Mouse (Mus musculus) ES-E14 (cell line): ENCODE data around the gene Hspa14. TPM values are rescaled to one million over a fixed set of nuclear protein-coding genes. Genes with fewer than 3 reads are reported as not detected.

ENCODE experiments used
- DNase-seq: peaks from one replicate; pipeline ENCODE4 v3.0.0-alpha.2; 2013; ENCODE audit warnings: low read depth, low spot score
- H3K27ac ChIP-seq: 2 replicates; pipeline ENCODE4 v1.5.1; 2012; ENCODE audit warnings: low read depth, mild to moderate bottlenecking, low read length, moderate library complexity, mixed read lengths; ENCODE audit not compliant: poor library complexity, insufficient read depth, severe bottlenecking
- H3K36me3 ChIP-seq: 2 replicates; pipeline ENCODE4 v1.6.1; 2012; ENCODE audit warnings: mild to moderate bottlenecking, low read length, moderate library complexity, mixed read lengths; ENCODE audit not compliant: control insufficient read depth, poor library complexity, insufficient read depth, severe bottlenecking
- H3K4me1 ChIP-seq, 2 experiments: fragments of 150-350 bp in 1 of 2; sonication (generic) in 1 of 2; 2 replicates each; pipeline ENCODE4 v1.6.1; 2012; ENCODE audit warnings: low read length in 2 of 2, mild to moderate bottlenecking in 1 of 2, mixed read lengths in 1 of 2; ENCODE audit not compliant: control insufficient read depth in 2 of 2, insufficient read depth in 2 of 2, poor library complexity in 1 of 2
- H3K4me3 ChIP-seq, 2 experiments: fragments of 150-350 bp in 1 of 2; sonication (generic) in 1 of 2; 2 replicates each; pipeline ENCODE4 v1.5.1; 2012; ENCODE audit warnings: low read length in 2 of 2, low read depth in 1 of 2, mild to moderate bottlenecking in 1 of 2, mixed read lengths in 1 of 2; ENCODE audit not compliant: insufficient read depth in 1 of 2, poor library complexity in 1 of 2, severe bottlenecking in 1 of 2
- H3K9ac ChIP-seq: 2 replicates; pipeline ENCODE4 v1.6.1; 2012; ENCODE audit warnings: low read depth, mild to moderate bottlenecking, low read length, mixed read lengths; ENCODE audit not compliant: poor library complexity, insufficient read depth, severe bottlenecking
- H3K9me3 ChIP-seq: fragments of 150-350 bp; sonication (generic); 2 replicates; pipeline ENCODE4 v1.6.1; 2012; ENCODE audit warnings: low read depth, mild to moderate bottlenecking, low read length; ENCODE audit not compliant: control insufficient read depth, insufficient read depth
- CHD2 ChIP-seq: IDR thresholded peaks from 2 replicates; pipeline ENCODE4 v1.6.1; 2014; ENCODE audit warnings: mild to moderate bottlenecking, low read depth, low read length, inconsistent platforms
- HCFC1 ChIP-seq: IDR thresholded peaks from 2 replicates; pipeline ENCODE4 v1.6.1; 2012; ENCODE audit warnings: low read length, inconsistent platforms, borderline replicate concordance; ENCODE audit not compliant: insufficient read depth
- MAFK ChIP-seq: IDR thresholded peaks from 2 replicates; pipeline ENCODE4 v1.6.1; 2014; ENCODE audit warnings: mild to moderate bottlenecking, low read depth, low read length, inconsistent platforms; ENCODE audit not compliant: insufficient read depth
- ZC3H11A ChIP-seq: IDR thresholded peaks from 2 replicates; pipeline ENCODE4 v1.6.1; 2012; ENCODE audit warnings: low read depth, mild to moderate bottlenecking, inconsistent platforms, low read length, borderline replicate concordance
- ZNF384 ChIP-seq: IDR thresholded peaks from 2 replicates; pipeline ENCODE4 v1.6.1; 2012; ENCODE audit warnings: low read depth, low read length, inconsistent platforms
- in situ Hi-C, 2 experiments: fragments of 600-800 bp; cut with MboI; formaldehyde crosslinking; loops; one replicate each; pipeline ENCODE4 v1.15.1; 2025; ENCODE audit warnings: low sequenced_read_pairs in 2 of 2, inconsistent platforms in 1 of 2; ENCODE audit not compliant: unreplicated experiment in 2 of 2
- total RNA-seq: library from RNA; depleted of rRNA; stranded (reverse); fragments of 300-350 nt; gene quantifications from 2 replicates; pipeline ENCODE4 v1.2.3, GENCODE M21; 2012; rRNA removed

The Hspa14 gene
- total RNA-seq, result 114 and 149 TPM in 2 replicates

DNA sequence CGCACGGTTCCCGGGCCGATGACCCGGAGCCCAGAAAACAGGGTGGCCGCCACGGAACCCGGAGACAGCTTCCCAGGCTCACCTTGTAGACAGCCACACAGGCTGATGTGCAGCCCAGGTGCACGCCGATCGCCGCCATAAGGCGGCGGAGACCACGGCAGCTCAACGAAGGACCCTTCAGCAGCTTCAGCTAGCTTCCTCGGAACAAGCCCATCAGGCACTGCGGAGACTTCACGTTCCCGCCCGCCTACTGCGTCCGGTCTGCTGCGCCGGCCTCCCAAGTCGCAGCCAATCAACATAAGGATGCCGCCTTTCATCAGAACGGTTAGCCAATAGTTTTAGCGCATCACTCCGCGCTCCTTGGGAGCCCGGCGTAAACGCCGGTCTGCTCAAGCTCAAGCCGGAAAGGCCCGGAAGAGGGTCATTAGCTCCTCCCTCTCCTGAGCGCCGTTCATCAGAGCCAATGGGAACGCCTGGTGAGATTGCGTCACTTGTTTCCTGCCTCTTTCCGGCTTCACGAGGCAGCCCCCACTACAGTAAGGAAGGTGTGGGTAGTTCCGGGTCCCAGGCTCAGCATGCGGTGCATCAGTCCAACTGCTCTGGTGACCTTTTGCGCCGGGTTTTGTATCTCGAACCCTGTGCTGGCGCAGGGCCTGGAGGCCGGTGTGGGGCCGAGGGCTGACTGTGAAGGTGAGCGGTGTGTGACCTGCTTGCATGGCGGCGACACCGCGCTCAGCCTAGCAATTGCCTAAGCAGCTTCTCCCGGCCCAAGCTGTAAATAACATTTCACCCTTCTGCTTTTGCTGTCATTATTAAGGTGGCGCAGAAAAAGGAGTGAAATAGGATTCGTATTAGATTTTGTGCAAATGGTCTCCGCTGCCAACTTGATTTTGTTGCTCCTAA lies at the start of gene Hspa14, which contains the start of the genes Gm45902 and Cdnf:
Gene Hspa14, minus strand, starts transcription at position 263 of the 903 bp plus-strand sequence.
Gene Gm45902, minus strand, starts transcription at position 239 of the 903 bp plus-strand sequence.
Gene Cdnf, plus strand, starts transcription at position 479 of the 903 bp plus-strand sequence.
- Histone ChIP-seq H3K27ac (peak within 1 kb of the TSS; percentile 62), H3K4me1 (peaks cover 2 to 4% of the 10 kb centered on the region in 2 experiments; a peak in 1 of 4 replicates), H3K9me3 (no peaks in the 10 kb centered on the region), H3K36me3 (peaks cover 18% of the 10 kb centered on the region), H3K4me3 (peak within 1 kb of the TSS; percentile 85 to 96), H3K9ac (peak within 1 kb of the TSS; percentile 90)
- TF ChIP-seq MAFK (no peak), HCFC1 (0 out of 2 replicates have a peak, but pooled peaks have one; percentile 12), CHD2 (peak; percentile 75; the same call in 1 of the 2 replicates), ZNF384 (no peak), ZC3H11A (no peak)
- peak; percentile 97 for DNase-seq
- in situ Hi-C loops, result no loop called here

DNA sequence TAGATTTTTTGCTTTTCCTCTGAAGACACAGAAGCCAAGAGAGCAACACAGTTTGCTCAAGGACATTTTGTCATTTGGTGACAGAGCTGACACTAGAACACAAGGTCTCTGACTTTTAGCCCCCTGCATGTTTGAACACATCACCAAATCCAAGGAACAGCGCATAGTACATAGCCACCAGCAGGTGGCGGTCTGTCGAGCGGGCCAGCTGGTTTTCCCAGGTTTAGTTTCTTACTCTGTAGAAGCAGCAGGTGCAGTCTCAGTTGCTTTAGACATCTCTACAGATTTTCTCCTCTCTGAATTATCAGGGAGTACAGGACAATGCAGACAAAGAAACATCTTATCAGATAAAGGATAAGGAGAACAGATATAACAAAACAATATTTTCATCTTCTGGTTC lies 34.0 kb upstream of the Hspa14 start:
- in situ Hi-C loops, result no loop called here
- Histone ChIP-seq H3K27ac (no peak overlapping the region), H3K4me3 (no peak overlapping the region), H3K9me3 (no peaks in the 10 kb centered on the region), H3K4me1 (no peaks in the 10 kb centered on the region), H3K9ac (no peak overlapping the region), H3K36me3 (no peaks in the 10 kb centered on the region)
- peak; percentile 49 for DNase-seq
- TF ChIP-seq ZC3H11A (peak; percentile 63; the same call in 1 of the 2 replicates), CHD2 (no peak)

DNA sequence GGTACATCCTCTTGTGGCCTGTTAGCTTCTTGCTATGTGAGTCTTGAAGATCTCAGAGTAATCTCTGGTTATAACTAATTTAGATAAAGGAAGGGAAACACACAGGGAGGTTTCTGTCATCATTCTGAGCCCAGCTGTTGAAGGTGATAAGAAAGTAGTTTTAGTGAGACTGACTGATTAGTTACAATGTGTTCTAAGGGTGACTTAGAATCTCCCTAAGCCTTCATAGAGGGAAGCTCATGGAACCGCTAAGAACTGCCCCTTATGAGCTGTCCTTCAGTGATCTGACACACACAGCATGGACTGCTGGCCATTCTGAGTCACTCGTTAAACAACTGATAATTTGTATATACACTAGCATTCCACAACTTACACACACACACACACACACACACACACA lies 33.4 kb upstream of the Hspa14 start:
- Histone ChIP-seq H3K4me1 (no peaks in the 10 kb centered on the region), H3K4me3 (no peak overlapping the region), H3K9me3 (no peaks in the 10 kb centered on the region), H3K27ac (no peak overlapping the region), H3K9ac (no peak overlapping the region), H3K36me3 (no peaks in the 10 kb centered on the region)
- no peak for DNase-seq
- in situ Hi-C loops, result no loop called here
- TF ChIP-seq ZNF384 (no peak), CHD2 (no peak), MAFK (no peak), HCFC1 (no peak), ZC3H11A (no peak)

DNA sequence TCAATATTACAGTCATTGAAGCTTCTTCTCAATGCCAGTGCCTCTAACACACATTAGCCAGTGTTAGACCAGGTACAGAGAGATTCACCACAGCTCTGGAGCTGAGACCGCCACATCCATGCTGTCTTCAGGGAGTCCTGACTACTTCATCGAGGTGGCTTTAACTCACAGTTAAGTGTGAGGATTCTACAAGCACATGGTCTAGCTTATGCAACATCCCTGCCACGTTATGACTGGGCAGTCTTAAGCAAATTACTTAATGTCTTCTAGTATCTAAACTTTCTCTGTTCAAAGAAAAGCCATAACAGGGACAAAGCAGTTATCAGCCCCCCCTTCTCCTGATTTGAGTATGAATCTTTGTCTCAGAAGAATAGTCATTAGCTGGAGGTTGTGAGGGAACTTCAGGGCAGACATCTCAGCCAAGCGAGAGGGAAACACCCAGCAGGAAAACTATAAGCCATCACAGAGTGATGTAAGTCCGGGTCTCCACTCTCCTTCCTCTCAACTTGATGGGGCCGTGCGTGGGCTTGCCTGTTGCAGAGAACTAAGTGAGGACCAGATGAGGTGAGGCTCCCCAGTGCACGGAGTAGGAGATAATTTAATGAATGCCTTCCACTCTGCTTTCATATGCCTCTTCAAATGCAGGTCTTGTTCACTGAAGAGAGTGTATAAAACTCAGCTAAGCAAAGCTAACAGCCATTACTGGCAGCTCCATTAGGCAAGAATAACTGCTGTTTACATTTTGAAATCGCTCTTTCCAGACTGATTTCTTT lies 28.9 kb upstream of the Hspa14 start:
- in situ Hi-C loops, result no loop called here
- no peak overlapping the region for H3K27ac ChIP-seq
- no peak overlapping the region for H3K9ac ChIP-seq
- no peak for DNase-seq
- no peaks in the 10 kb centered on the region for H3K9me3 ChIP-seq
- H3K4me1 ChIP-seq, result no peaks in the 10 kb centered on the region
- no peak for TF ChIP-seq MAFK
- TF ChIP-seq HCFC1, result no peak
- no peak for TF ChIP-seq ZNF384
- TF ChIP-seq ZC3H11A, result no peak
- no peak for TF ChIP-seq CHD2
- no peaks in the 10 kb centered on the region for H3K36me3 ChIP-seq
- no peak overlapping the region for H3K4me3 ChIP-seq
